Mouse (Mus musculus): ENCODE measurements around the gene Evx2. TPM values are rescaled to one million over a fixed set of nuclear protein-coding genes. Genes with fewer than 3 reads are reported as not detected.

The Evx2 gene
- polyA plus RNA-seq, 1 experiment from 2014 or later: not detected

- no peak overlapping the region for H3K4me3 ChIP-seq
- H3K9me3 ChIP-seq: no peaks in the 10 kb centered on the region
- ATAC-seq (ENCODE audit: borderline replicate concordance, extremely low read depth, low FRiP score, low TSS enrichment): no peak
- no peaks in the 10 kb centered on the region for H3K4me1 ChIP-seq
- no peak overlapping the region for H3K4me2 ChIP-seq
- H3K27ac ChIP-seq: no peak overlapping the region
- no peaks in the 10 kb centered on the region for H3K36me3 ChIP-seq
- no peaks in the 10 kb centered on the region for H3K27me3 ChIP-seq
- no peak overlapping the region for H3K9ac ChIP-seq
Measured at GRCm38 (mm10) chr2:74609350-74609749, 50.0 kb downstream of the Evx2 start.

DNA sequence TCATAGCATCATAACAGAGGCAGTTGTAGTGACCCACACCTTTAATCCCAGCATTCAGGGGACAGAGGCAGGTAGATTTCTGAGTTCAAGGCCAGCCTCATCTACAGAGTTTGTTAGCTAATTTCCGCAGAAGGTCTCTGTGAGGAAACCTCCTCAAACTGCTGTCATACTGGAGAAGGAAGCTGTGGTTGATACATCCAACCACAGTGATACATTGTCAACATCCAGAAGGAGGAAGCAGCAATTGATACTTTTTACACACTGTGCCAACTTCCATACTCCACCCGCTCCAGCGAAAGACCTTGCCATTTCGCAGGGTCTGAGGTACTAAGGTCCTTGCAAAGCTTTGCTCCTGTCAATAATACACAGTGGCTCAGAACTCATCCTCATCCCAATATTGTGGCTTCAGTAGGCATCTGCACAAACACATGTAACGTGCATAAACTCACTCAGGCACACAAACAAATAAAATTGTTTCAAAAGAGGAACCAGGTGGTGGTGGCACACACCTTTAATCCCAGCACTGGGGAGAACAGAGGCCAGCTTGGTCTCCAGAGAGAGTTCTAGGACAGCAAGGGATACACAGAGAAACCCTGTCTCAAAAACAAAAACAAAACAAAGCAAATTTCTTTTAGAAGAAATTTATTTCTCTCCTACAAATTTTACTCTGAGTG, 53.1 kb downstream of the Evx2 start:
- Histone ChIP-seq H3K4me3 (no peak overlapping the region), H3K9me3 (no peaks in the 10 kb centered on the region), H3K27ac (no peak overlapping the region), H3K36me3 (no peaks in the 10 kb centered on the region), H3K4me1 (no peaks in the 10 kb centered on the region), H3K9ac (no peak overlapping the region), H3K4me2 (no peak overlapping the region), H3K27me3 (no peaks in the 10 kb centered on the region)
- 83% methylated on average over 5 of the region's 5 CpGs for WGBS
- no peak for ATAC-seq (ENCODE audit: borderline replicate concordance, extremely low read depth, low FRiP score, low TSS enrichment)

- H3K27me3 ChIP-seq: no peaks in the 10 kb centered on the region
- H3K4me2 ChIP-seq: no peak overlapping the region
- 59% methylated on average over 3 of the region's 3 CpGs for WGBS
- no peaks in the 10 kb centered on the region for H3K4me1 ChIP-seq
- no peak overlapping the region for H3K27ac ChIP-seq
- no peak overlapping the region for H3K4me3 ChIP-seq
- ATAC-seq (ENCODE audit: borderline replicate concordance, extremely low read depth, low FRiP score, low TSS enrichment): no peak
- H3K9me3 ChIP-seq: no peaks in the 10 kb centered on the region
- no peaks in the 10 kb centered on the region for H3K36me3 ChIP-seq
- no peak overlapping the region for H3K9ac ChIP-seq
Measured at GRCm38 (mm10) chr2:74604011-74604410, 55.3 kb downstream of the Evx2 start.

Small RNA genes within 50 kb of the gene (microRNA-seq; reads per million reads assigned to microRNA genes)
- gene Gm44463: not detected

Other genes with a start within 250 kb of the Evx2 start
- 22.4 and 23.6 TPM in 2 replicates for gene Lnpk, start 80.1 kb downstream of the Evx2 start, polyA plus RNA-seq (2015; fragmentation: Nextera tagmentation; extraction: Ambion mirVana)
- gene Hoxd13, start 8.8 kb upstream of the Evx2 start, polyA plus RNA-seq (2015; fragmentation: Nextera tagmentation; extraction: Ambion mirVana): not detected in 2 replicates
- not detected in 2 replicates for gene Hoxd12, start 15.5 kb upstream of the Evx2 start, polyA plus RNA-seq (2015; fragmentation: Nextera tagmentation; extraction: Ambion mirVana)
- gene Hoxd11, start 20.0 kb upstream of the Evx2 start, polyA plus RNA-seq (2015; fragmentation: Nextera tagmentation; extraction: Ambion mirVana): not detected in 2 replicates
- gene Hoxd10, start 32.4 kb upstream of the Evx2 start, polyA plus RNA-seq (2015; fragmentation: Nextera tagmentation; extraction: Ambion mirVana): 0.14 and 0.34 TPM in 2 replicates
- gene Hoxd9, start 38.2 kb upstream of the Evx2 start, polyA plus RNA-seq (2015; fragmentation: Nextera tagmentation; extraction: Ambion mirVana): 0.14 and 0.44 TPM in 2 replicates
- gene Hoxd8, start 45.1 kb upstream of the Evx2 start, polyA plus RNA-seq (2015; fragmentation: Nextera tagmentation; extraction: Ambion mirVana): 0.39 and 0.50 TPM in 2 replicates
- gene Hoxd3, start 52.4 kb upstream of the Evx2 start, polyA plus RNA-seq (2015; fragmentation: Nextera tagmentation; extraction: Ambion mirVana): 0.16 and 0.67 TPM in 2 replicates
- gene Hoxd4, start 52.4 kb upstream of the Evx2 start, polyA plus RNA-seq (2015; fragmentation: Nextera tagmentation; extraction: Ambion mirVana): 0.19 TPM in 1 of 2 replicates, not detected in the other
- gene Gm28230, start 67.2 kb upstream of the Evx2 start, polyA plus RNA-seq (2015; fragmentation: Nextera tagmentation; extraction: Ambion mirVana): 0.05 TPM in 1 of 2 replicates, not detected in the other
- not detected in 2 replicates for gene Hoxd1, start 103.4 kb upstream of the Evx2 start, polyA plus RNA-seq (2015; fragmentation: Nextera tagmentation; extraction: Ambion mirVana)
- 111 and 119 TPM in 2 replicates for gene Mtx2, start 166.2 kb upstream of the Evx2 start, polyA plus RNA-seq (2015; fragmentation: Nextera tagmentation; extraction: Ambion mirVana)

Measured in lung, embryonic 15.5 days (tissue).